Mouse (Mus musculus) CH12.LX (cell line): Measurements from ENCODE around the gene Mpped1. TPM values are rescaled to one million over a fixed set of nuclear protein-coding genes. Genes with fewer than 3 reads are reported as not detected.

Experiments
- DNase-seq: peaks from one replicate; pipeline ENCODE4 v3.0.0-alpha.2; 2013; ENCODE audit errors: extremely low read depth
- H3K27ac ChIP-seq: 2 replicates; pipeline ENCODE4 v1.5.1; 2012; ENCODE audit warnings: low read depth, mild to moderate bottlenecking, control low read depth, moderate library complexity; ENCODE audit not compliant: insufficient read depth
- H3K27me3 ChIP-seq: replicated peaks from 2 replicates; pipeline ENCODE3; 2012; ENCODE audit warnings: inconsistent platforms
- H3K36me3 ChIP-seq, 2 experiments: replicated peaks in 1 of 2; 2 replicates each; pipeline versions ENCODE3 to v1.6.1; 2012; ENCODE audit warnings: inconsistent platforms in 1 of 2, low read length in 1 of 2, mild to moderate bottlenecking in 1 of 2, mixed read lengths in 1 of 2, moderate library complexity in 1 of 2; ENCODE audit not compliant: control insufficient read depth in 1 of 2, insufficient read depth in 1 of 2
- H3K4me1 ChIP-seq, 2 experiments: 2 replicates each; pipeline ENCODE4 v1.6.1; 2012; ENCODE audit warnings: inconsistent platforms in 1 of 2, moderate library complexity in 1 of 2; ENCODE audit not compliant: insufficient read depth in 2 of 2, control insufficient read depth in 1 of 2
- H3K4me2 ChIP-seq: 2 replicates; pipeline ENCODE4 v1.6.1; 2012; ENCODE audit warnings: low read depth, mild to moderate bottlenecking, control low read depth; ENCODE audit not compliant: poor library complexity, insufficient read depth, severe bottlenecking
- H3K4me3 ChIP-seq, 3 experiments: fragments of 150-350 bp in 1 of 3; sonication (generic) in 1 of 3; replicated peaks in 1 of 3; 2 replicates each; pipeline versions ENCODE3 to v1.5.1; 2011 to 2012; ENCODE audit warnings: low read depth in 2 of 3, low read length in 2 of 3, mild to moderate bottlenecking in 2 of 3, moderate library complexity in 2 of 3, control low read depth in 1 of 3, improper control_type of control experiment in 1 of 3, inconsistent platforms in 1 of 3, mixed read lengths in 1 of 3; ENCODE audit not compliant: poor library complexity in 1 of 3
- H3K79me2 ChIP-seq: replicated peaks from 2 replicates; pipeline ENCODE4 v1.6.1; 2012; ENCODE audit warnings: mild to moderate bottlenecking, moderate library complexity; ENCODE audit not compliant: control insufficient read depth, poor library complexity, insufficient read depth, severe bottlenecking; ENCODE audit errors: extremely low read depth
- H3K9ac ChIP-seq: 2 replicates; pipeline ENCODE4 v1.6.1; 2012; ENCODE audit warnings: low read depth, mild to moderate bottlenecking, control low read depth, moderate library complexity; ENCODE audit not compliant: insufficient read depth
- H3K9me3 ChIP-seq: replicated peaks from 2 replicates; pipeline ENCODE3; 2012; ENCODE audit warnings: low read length, inconsistent platforms, mixed read lengths
- CTCF ChIP-seq, 2 experiments: IDR thresholded peaks in 1 of 2; conservative IDR thresholded peaks in 1 of 2; 2 replicates each; pipeline ENCODE4 v1.5.1; 2011 to 2012; ENCODE audit warnings: low read depth in 2 of 2, low read length in 2 of 2, improper control_type of control experiment in 1 of 2, inconsistent platforms in 1 of 2, mild to moderate bottlenecking in 1 of 2, moderate library complexity in 1 of 2
- EP300 ChIP-seq: IDR thresholded peaks from 2 replicates; pipeline ENCODE4 v1.6.1; 2011; ENCODE audit warnings: low read length, improper control_type of control experiment
- ETS1 ChIP-seq: conservative IDR thresholded peaks from 2 replicates; pipeline ENCODE4 v1.6.1; 2012; ENCODE audit warnings: low read depth, mild to moderate bottlenecking, inconsistent platforms, low read length, improper control_type of control experiment, moderate library complexity
- KAT2A ChIP-seq: IDR thresholded peaks from 2 replicates; pipeline ENCODE4 v1.6.1; 2012; ENCODE audit warnings: low read length, improper control_type of control experiment, inconsistent platforms; ENCODE audit not compliant: insufficient replicate concordance
- MAFK ChIP-seq: IDR thresholded peaks from 2 replicates; pipeline ENCODE4 v1.6.1; 2011; ENCODE audit warnings: low read length, improper control_type of control experiment; ENCODE audit not compliant: insufficient replicate concordance
- MAZ ChIP-seq: IDR thresholded peaks from 2 replicates; pipeline ENCODE4 v1.6.1; 2012; ENCODE audit warnings: low read depth, mild to moderate bottlenecking, inconsistent platforms, low read length, improper control_type of control experiment, moderate library complexity
- MXI1 ChIP-seq: IDR thresholded peaks from 2 replicates; pipeline ENCODE4 v1.6.1; 2011; ENCODE audit warnings: mild to moderate bottlenecking, low read depth, low read length, improper control_type of control experiment
- MYC ChIP-seq: IDR thresholded peaks from 2 replicates; pipeline ENCODE4 v1.6.1; 2011; ENCODE audit warnings: low read depth, mild to moderate bottlenecking, improper control_type of control experiment, low read length
- POLR2AphosphoS2 ChIP-seq: IDR thresholded peaks from 2 replicates; pipeline ENCODE4 v1.6.1; 2011; ENCODE audit warnings: low read depth, low read length, improper control_type of control experiment
- RAD21 ChIP-seq: IDR thresholded peaks from 2 replicates; pipeline ENCODE4 v1.6.1; 2011; ENCODE audit warnings: low read depth, mild to moderate bottlenecking, low read length, improper control_type of control experiment, moderate library complexity
- SIN3A ChIP-seq: IDR thresholded peaks from 2 replicates; pipeline ENCODE4 v1.6.1; 2012; ENCODE audit warnings: low read length, improper control_type of control experiment, inconsistent platforms
- SMC3 ChIP-seq: IDR thresholded peaks from 2 replicates; pipeline ENCODE4 v1.6.1; 2011; ENCODE audit warnings: low read depth, low read length, improper control_type of control experiment
- USF2 ChIP-seq: conservative IDR thresholded peaks from 2 replicates; pipeline ENCODE4 v1.6.1; 2011; ENCODE audit warnings: low read depth, low read length, improper control_type of control experiment
- ZKSCAN1 ChIP-seq: IDR thresholded peaks from 2 replicates; pipeline ENCODE4 v1.6.1; 2012; ENCODE audit warnings: low read depth, inconsistent platforms, low read length, improper control_type of control experiment, borderline replicate concordance
- dilution Hi-C: fragments of 300-500 bp; cut with MboI; formaldehyde crosslinking; loops from 2 replicates; pipeline ENCODE4 v1.14.3; 2020; ENCODE audit warnings: low sequenced_read_pairs; ENCODE audit not compliant: extremely low pct_unique_long_range_greater_than_20kb, extremely low pct_ligation_motif_present
- in situ Hi-C: fragments of 300-500 bp; cut with MboI; formaldehyde crosslinking; loops from 3 replicates; pipeline ENCODE4 v1.14.3; 2019; ENCODE audit warnings: low sequenced_read_pairs, low pct_ligation_motif_present, low pct_unique_long_range_greater_than_20kb, mixed read lengths
- polyA plus RNA-seq: library from polyadenylated mRNA; unstranded; fragments of >175 nt; gene quantifications from 2 replicates; pipeline ENCODE4 v1.2.1, GENCODE M21; 2012; ENCODE audit warnings: low read depth; ENCODE audit not compliant: insufficient read length
- total RNA-seq, 2 experiments: library from RNA; depleted of rRNA; stranded (reverse); fragments of 300-350 nt in 1 of 2; fragments of >200 nt in 1 of 2; gene quantifications; 2 replicates each; pipeline ENCODE4 v1.2.3; 2012 to 2014

Gene Mpped1
- total and polyA plus RNA-seq, 3 experiments: 0.07 to 0.42 TPM; not detected in 1

- in situ Hi-C loops: no loop called here
- H3K9me3 ChIP-seq: peaks cover 7% of the 10 kb centered on the region
- TF ChIP-seq ETS1 (no peak), MXI1 (no peak), EP300 (no peak), KAT2A (no peak), RAD21 (no peak)
Measured at GRCm38 (mm10) chr15:83777476-83777875, 1.8 kb upstream of the Mpped1 start.

GRCm38 (mm10) chr15:83779855-83780740, 831 bp downstream of the Mpped1 start:
- H3K9ac ChIP-seq: no peak overlapping the region
- TF ChIP-seq POLR2AphosphoS2 (no peak), ZKSCAN1 (no peak), CTCF (conservative IDR thresholded peaks at IDR 0.05 in 1 of 2, IDR thresholded peaks at IDR 0.05 in 1 of 2; ENCODE audit: low read depth in 2 of 2, low read length in 2 of 2) (no peak), USF2 (no peak), RAD21 (no peak), MAFK (no peak), SMC3 (no peak), SIN3A (no peak), MYC (no peak), MAZ (no peak), EP300 (no peak)
- peaks cover 56% of the 10 kb centered on the region for H3K27me3 ChIP-seq
- DNase-seq: no peak
- in situ Hi-C loops (no loop called here), dilution Hi-C loops (no loop called here)
- no peaks in the 10 kb centered on the region for H3K79me2 ChIP-seq
- H3K27ac ChIP-seq: no peak overlapping the region
- no peaks in the 10 kb centered on the region for H3K4me1 ChIP-seq
- H3K4me3 ChIP-seq: no peak overlapping the region
- H3K9me3 ChIP-seq: peaks cover 7% of the 10 kb centered on the region
- no peaks in the 10 kb centered on the region for H3K36me3 ChIP-seq
- H3K4me2 ChIP-seq: no peak overlapping the region

More at GRCm38 (mm10) chr15:83777476-83777875, 1.8 kb upstream of the Mpped1 start:
- Histone ChIP-seq H3K79me2 (no peaks in the 10 kb centered on the region), H3K27me3 (peaks cover 56% of the 10 kb centered on the region), H3K4me3 (no peak overlapping the region), H3K36me3 (no peaks in the 10 kb centered on the region), H3K27ac (no peak overlapping the region), H3K4me2 (no peak overlapping the region), H3K9ac (no peak overlapping the region), H3K4me1 (no peaks in the 10 kb centered on the region)
- no peak for DNase-seq
- dilution Hi-C loops: no loop called here
